Mouse (Mus musculus): ENCODE data around the gene Faap20.

Faap20 gene

GRCm38 (mm10) chr4:155221106-155221505, 28.5 kb upstream of the Faap20 start:
- DNase-seq: no peak

DNA sequence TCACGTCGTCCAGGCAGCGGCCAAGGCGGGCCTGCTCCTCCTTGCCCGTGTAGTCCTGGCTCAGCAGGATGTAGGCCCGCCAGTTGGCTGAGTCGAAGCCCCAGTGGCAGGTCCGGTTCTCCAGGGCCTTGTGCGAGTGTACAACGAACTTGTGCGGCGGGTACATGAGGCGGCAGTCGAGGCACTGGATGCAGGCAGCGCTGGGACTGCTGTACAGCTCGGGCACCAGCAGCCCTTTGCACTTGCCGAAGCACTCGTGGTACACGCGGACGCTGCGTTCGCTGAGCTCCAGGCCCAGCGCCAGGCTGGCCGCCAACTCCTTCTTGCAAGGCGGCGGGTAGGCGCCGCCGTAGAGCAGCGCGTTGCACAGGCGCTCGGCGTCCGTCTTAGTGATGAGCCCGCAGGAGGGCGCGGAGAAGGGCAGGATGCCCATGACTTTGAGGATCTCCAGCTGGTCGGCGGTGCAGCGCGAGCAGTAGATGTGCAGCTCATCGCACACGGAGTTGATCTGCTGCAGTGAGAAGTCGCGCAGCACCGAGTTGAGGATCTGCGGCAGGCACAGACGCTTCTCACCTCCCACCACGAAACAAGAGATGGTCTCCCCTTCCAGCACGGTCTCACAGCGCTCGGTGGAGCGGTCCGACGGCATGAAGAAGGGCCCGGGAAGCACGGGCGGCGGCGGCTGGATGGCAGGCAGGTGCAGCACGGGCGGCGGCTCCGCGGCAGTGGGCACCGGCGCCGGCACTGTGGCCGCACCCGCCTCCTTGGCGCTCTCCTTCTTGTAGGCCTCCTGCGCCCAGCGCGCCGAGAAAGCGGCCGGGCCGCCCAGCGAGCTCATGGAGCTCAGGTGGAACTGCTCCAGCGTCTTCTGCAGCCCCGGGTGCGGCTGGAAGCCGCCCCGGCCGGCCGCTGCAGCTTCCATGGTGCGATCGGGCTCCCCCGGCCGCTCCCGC, 27.7 kb upstream of the Faap20 start:
- peak; percentile 77 to 86 for DNase-seq

- no peak for DNase-seq
These were observed 27.1 kb upstream of the Faap20 start, which contains the start of gene Ski for GRCm38 (mm10) chr4:155222552-155222840. Gene Ski, minus strand, starts transcription at chr4:155222592.

GRCm38 (mm10) chr4:155222841-155223593, 26.6 kb upstream of the Faap20 start:
- peak; percentile 100 for DNase-seq

DNA sequence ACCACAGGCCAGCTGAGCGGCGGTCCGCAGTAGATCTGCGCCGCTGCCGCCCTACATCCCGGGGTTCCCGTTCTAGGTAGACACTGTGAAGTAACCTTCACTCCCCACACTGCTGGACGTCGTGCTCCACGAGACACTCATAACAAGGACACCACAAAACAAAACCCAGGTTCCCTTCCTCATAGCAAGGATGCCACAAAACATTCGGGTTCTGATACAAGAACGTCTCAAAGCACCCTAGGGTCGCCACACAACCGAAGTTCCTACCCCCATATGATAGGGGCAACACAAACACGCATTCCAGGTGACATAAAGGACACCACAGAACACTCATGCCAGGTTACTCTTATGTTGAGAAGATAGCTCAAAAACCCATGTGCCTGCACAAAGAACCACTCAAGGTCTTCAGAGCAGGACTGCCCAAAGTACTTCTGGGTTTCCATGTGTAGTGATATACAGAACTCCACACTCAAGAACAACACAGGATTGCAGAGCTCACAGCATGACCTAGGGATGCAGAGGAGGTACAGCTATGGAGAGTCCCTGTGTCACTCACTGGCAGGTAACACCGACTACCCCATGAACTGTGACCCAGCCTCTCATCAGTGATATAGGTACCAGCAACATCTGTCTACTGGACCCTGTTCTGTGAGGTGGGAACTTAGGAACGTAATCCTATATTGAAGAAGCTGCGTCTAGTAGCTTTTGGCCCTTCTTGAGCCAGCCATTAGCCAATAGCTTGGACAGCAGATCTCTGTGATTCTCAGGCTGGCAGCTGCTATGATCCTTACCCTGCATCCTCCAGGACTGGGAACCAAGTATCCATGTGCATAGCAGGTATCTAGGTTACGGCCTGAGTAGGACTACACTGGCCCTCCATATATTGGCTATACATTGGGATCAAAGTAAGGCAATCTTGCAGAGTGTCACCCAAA, 25.7 kb upstream of the Faap20 start:
- DNase-seq: no peak

DNA sequence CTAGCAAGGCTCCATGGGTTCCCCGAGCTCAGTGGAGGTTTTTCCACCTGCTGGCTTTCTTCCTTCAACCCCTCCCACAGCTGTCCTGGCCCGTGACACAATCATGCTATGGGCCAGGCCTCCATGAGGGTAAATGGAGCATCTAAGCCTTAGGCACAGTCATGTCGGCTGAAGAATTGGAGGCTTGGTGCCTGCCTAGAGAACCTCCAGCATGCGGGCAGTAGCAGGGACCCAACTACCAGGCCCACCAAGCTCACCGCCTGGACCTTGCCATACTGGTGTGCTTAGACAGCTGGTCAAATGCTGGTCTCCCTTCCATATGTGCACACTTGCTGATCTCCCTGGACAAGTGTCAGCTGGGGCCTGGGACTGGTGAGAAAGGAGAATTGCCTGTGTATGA, 23.7 kb upstream of the Faap20 start:
- no peak for DNase-seq

- DNase-seq: no peak
These were observed 21.6 kb upstream of the Faap20 start for GRCm38 (mm10) chr4:155227986-155228385.

GRCm38 (mm10) chr4:155228461-155228860, 21.1 kb upstream of the Faap20 start:
- no peak for DNase-seq

GRCm38 (mm10) chr4:155233878-155234277, 15.7 kb upstream of the Faap20 start:
- peak; percentile 78 to 85 for DNase-seq

DNA sequence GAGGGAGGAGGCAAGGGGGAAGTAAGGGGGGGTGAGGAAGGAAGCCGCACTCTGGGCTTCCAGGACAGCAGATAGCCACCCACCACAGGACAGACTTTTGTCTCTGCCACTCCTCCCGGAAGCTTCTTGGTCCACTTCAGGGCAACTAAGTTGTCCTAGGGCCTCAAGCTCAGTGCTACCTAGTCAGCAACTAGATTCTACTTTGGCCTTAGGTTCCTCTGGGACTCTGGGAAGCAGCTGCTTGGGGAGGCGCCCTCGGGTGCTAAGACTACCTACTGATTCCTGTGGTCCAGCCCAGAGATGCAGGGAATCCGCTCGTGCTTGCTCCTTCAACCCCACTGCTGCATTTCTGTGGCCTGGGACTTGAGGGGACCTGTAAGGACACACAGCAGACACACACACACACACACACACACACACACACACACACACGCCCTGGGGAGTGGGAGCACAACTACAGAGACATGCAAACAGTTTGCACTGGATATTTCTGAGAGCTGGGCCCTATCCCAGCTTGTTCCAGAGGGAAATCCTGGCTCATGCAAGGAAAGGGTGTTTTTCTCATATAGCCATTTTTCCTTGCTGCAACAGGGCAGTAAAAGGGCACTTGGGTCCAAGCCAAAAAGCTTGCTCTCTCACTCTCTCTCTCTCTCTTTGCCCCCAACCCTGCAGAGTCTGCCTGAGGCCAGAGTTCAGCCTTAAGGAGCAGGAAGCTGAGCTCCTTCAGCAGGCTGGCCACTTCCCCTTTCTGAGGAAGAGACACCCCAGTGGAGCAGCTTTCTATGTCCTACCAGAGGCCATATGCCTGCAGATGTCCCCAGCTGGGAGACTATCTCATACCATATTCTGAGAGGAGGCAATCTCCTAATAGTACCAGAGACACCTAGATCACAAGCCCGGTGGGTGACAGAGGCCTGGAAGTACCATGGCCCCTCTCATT, 15.0 kb upstream of the Faap20 start:
- DNase-seq: peak; percentile 58 to 76

GRCm38 (mm10) chr4:155235311-155236119, 14.1 kb upstream of the Faap20 start:
- DNase-seq: peak; percentile 92 to 95

- DNase-seq: peak in 1 of 2 experiments; percentile 35
These were observed 12.7 kb upstream of the Faap20 start for GRCm38 (mm10) chr4:155236737-155237385.

DNA sequence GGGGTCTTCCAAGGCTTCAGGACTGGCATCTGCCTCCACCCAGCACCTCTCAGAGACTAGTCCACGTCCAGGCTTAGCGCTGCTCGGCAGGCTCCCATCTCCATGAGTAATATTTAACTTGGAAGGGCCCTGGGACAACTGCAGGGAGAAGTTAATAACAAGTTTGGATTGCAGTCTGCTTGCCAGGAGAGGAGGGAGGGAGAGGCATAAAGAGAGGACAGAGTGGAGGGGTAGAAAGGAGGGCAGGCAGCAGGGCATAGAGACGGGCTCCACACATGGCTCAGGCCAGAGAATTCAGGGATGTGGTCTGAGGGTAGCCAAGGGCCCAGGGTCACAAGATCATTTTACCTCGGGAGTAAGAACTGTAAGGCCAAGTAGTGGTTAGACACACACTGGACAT, 11.3 kb upstream of the Faap20 start:
- DNase-seq: peak; percentile 60 to 78

GRCm38 (mm10) chr4:155239494-155239893, 10.1 kb upstream of the Faap20 start:
- DNase-seq: no peak

GRCm38 (mm10) chr4:155241789-155242188, 7.8 kb upstream of the Faap20 start:
- DNase-seq: no peak

DNA sequence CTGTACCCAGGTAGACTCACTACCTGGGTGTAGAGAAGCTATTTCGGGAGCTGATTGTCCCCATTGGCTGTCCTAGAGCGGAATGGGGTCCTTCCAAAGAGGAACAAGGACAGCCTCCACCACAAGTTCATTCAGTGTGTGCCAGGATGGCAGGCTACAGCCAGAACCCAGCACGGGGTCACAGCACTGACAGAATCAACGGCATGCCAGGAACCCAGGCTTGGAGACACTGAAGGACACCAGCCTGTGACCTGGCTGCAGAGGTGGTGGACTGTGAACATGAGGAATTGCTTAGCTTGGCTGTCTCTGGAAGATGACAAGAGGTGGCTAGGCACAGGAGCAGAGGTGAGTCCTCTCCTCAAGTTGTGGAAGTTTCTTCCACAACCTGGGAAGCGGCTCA, 7.3 kb upstream of the Faap20 start:
- no peak for DNase-seq

DNA sequence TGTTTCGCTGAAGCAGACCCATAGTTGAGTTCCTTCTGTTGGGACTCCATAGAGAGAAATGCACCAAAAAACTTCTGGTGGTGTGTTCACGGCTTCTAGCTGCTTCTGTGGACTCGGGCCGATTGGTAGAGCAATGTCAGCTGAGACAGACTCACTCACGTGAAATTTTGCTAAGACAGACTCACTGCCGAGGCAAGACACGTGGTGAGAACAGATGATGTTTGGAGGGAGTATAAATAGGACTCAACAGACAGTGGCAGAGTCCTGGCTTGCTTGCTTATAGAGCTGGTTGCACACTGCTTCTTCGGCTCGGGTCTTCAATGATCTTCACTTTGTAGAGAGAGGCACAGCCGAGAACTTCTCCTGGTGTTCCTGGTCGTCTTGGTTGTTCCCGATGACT, 6.4 kb upstream of the Faap20 start:
- DNase-seq: no peak

DNA sequence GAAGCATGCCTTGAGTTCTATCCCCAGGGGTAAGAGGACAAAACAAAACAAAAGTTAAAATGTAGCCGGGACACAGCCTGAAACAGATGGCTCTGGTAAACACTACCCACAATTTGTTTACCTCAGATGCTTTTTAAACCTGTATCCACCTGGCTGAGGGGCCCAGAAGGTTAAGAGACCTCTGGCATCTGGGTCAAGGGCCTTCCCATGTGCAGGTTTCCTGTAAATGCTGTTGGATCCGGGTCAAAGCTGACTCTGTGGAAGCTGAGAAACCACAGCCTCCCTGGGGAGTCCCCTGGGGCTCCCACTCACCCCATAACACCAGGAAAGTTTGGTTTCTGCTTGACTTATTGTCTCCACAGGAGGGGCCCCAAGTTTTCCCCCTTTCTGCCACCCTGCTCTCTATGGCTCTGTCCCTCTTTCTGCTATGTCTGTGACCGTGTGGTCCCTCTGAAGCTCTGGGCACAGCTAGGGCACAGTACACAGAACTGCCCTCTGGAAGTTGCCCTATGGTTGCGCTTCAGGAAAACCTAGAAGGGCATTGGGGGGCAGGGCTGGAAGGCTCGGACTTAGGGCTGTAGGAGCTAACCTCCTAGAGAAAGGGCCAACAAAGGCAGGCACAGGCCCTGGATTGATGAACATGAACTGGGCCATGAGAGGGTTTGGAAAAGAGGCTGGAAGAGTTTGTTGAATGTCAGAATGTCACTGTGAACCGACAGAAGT, 3.7 kb upstream of the Faap20 start:
- DNase-seq: peak in 1 of 2 experiments; percentile 56

DNA sequence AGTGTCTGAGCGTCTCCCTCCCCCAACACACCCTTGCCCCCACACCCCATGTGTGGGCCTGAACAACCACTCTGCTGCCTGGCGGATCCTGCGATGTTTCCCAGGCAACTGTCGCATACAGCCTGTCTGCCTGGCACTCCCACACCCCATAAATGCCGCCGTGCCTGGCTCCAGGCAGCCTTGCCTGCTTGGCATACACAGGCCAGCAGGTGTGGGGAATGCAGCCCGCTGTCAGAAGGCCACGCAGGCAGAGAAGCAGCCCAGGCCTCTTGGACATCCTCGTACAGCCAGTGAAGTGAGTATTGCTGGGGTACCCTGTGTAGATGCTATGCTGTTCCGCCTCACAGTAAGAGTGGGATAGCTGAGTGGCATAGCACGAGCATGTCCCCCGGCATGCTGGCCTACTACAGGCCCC, 2.9 kb upstream of the Faap20 start:
- peak; percentile 62 to 80 for DNase-seq

All from kidney, postnatal 4 days (tissue).